ENCODE assay signal across 13 mouse cellular contexts in genomic region chr9:102477767-102478450, GRCm38 (mm10). TPM values are rescaled to one million over a fixed set of nuclear protein-coding genes. Genes with fewer than 3 reads are reported as not detected.
DNase-seq lines count a peak whose midpoint lies in the region; ATAC-seq and TF ChIP-seq lines count a peak whose summit lies in the region.
"Had no signal": no experiment of that assay in that cellular context is flagged by ENCODE, and none has a peak within 500 bp of the region (broad histone marks: within the 10 kb centered on the region; RNA-seq: fewer than 3 reads in every experiment).

No protein-coding gene starts in this region.

- intact Hi-C loops in gastrocnemius, adult 2 months (cut with DNase I): no loop called here
- intact Hi-C loops in gastrocnemius, postnatal 36 days (cut with DNase I): no loop called here
- intact Hi-C loops in left cerebral cortex, postnatal 36 days (cut with DNase I): no loop called here

- H3K27ac ChIP-seq in gastrocnemius, adult 2 months: no peak overlapping the region
- H3K27ac ChIP-seq in hindbrain, embryonic 11.5 days (ENCODE audit: low read depth, low read length): no peak overlapping the region
- no peak overlapping the region for H3K27ac ChIP-seq in intestine, embryonic 16.5 days (ENCODE audit: low read length)
- H3K27ac ChIP-seq: heart, adult 2 months had no signal

- peak; percentile 70 for DNase-seq in gastrocnemius, adult 2 months
- DNase-seq in gastrocnemius, postnatal 36 days: no peak
- peak; percentile 47 for DNase-seq in 3134 (ENCODE audit: extremely low read depth, insufficient read length, low spot score)
- peak; percentile 63 to 75 for DNase-seq in left cerebral cortex, postnatal 36 days (ENCODE audit: low spot score in 2 of 2)
- DNase-seq in spleen, postnatal 4 days (ENCODE audit: low spot score in 2 of 2): no peak
- no peak for DNase-seq in hindbrain, embryonic 11.5 days (ENCODE audit: low spot score)
- DNase-seq: cerebellum, adult 11-12 months; kidney, adult 2 months; retina, postnatal 1 day had no signal

- H3K4me2 ChIP-seq in hindbrain, embryonic 11.5 days (replicated peaks; ENCODE audit: low read depth, low read length): no peak overlapping the region
- H3K4me2 ChIP-seq in intestine, embryonic 16.5 days (ENCODE audit: low read depth, low read length): no peak overlapping the region

- no peak overlapping the region for H3K9ac ChIP-seq in hindbrain, embryonic 11.5 days (ENCODE audit: low read depth, low read length)
- H3K9ac ChIP-seq in intestine, embryonic 16.5 days (ENCODE audit: low read depth, low read length): no peak overlapping the region

- H3K27me3 ChIP-seq in hindbrain, embryonic 11.5 days (ENCODE audit: control insufficient read depth, insufficient read depth, low read length): no peaks in the 10 kb centered on the region
- H3K27me3 ChIP-seq in intestine, embryonic 16.5 days (replicated peaks; ENCODE audit: control insufficient read depth, insufficient read depth, low read length): no peaks in the 10 kb centered on the region

- peak; percentile 95 for ATAC-seq in frontal cortex, adult (ENCODE audit: low TSS enrichment)
- ATAC-seq in hindbrain, embryonic 11.5 days (ENCODE audit: low FRiP score): no peak
- ATAC-seq in intestine, embryonic 16.5 days: no peak
- ATAC-seq: activated CD4-positive, CD25-positive, alpha-beta regulatory T cell, adult 4 months had no signal

- 87% methylated on average over 6 of the region's 6 CpGs for WGBS in hindbrain, embryonic 11.5 days
- 80% methylated on average over 6 of the region's 6 CpGs for WGBS in intestine, embryonic 16.5 days

- no peaks in the 10 kb centered on the region for H3K9me3 ChIP-seq in hindbrain, embryonic 11.5 days (ENCODE audit: control insufficient read depth, low read length)
- no peaks in the 10 kb centered on the region for H3K9me3 ChIP-seq in intestine, embryonic 16.5 days (ENCODE audit: control insufficient read depth, low read length)

- no peaks in the 10 kb centered on the region for H3K36me3 ChIP-seq in hindbrain, embryonic 11.5 days (ENCODE audit: control insufficient read depth, insufficient read depth, low read length)
- H3K36me3 ChIP-seq in intestine, embryonic 16.5 days (ENCODE audit: control insufficient read depth, insufficient read depth, low read length): no peaks in the 10 kb centered on the region

- no peak for TF ChIP-seq CTCF in gastrocnemius, adult 2 months (IDR thresholded peaks at IDR 0.05)

- no peaks in the 10 kb centered on the region for H3K4me1 ChIP-seq in hindbrain, embryonic 11.5 days (replicated peaks; ENCODE audit: control insufficient read depth, insufficient read depth, low read length)
- no peaks in the 10 kb centered on the region for H3K4me1 ChIP-seq in intestine, embryonic 16.5 days (ENCODE audit: control insufficient read depth, insufficient read depth, low read length)

- no peak overlapping the region for H3K4me3 ChIP-seq in gastrocnemius, adult 2 months
- H3K4me3 ChIP-seq in hindbrain, embryonic 11.5 days (ENCODE audit: low read depth, low read length): no peak overlapping the region
- no peak overlapping the region for H3K4me3 ChIP-seq in intestine, embryonic 16.5 days (ENCODE audit: low read length)
- H3K4me3 ChIP-seq: heart, adult 2 months had no signal

RNA-seq across cellular contexts. Expression of gene Ky, which starts 27.6 kb away (rescaled TPM):
- 100 to 1,000 TPM in 1 of 2 experiments, 10 to 100 TPM in 1; 97.3 to 101 TPM for total RNA-seq in gastrocnemius, adult 2 months (2021)
- total RNA-seq in gastrocnemius, postnatal 36 days (2021): 10 to 100 TPM; 78.9 to 87.7 TPM
- 1 to 10 TPM; 2.4 to 3.4 TPM for total RNA-seq in left cerebral cortex, postnatal 36 days (2021)
- polyA plus RNA-seq in hindbrain, embryonic 11.5 days (2014; fragmentation: Nextera tagmentation; extraction: Ambion mirVana): 0.26 and 0.47 TPM in 2 replicates
- 0.34 TPM in 2 replicates for polyA plus RNA-seq in intestine, embryonic 16.5 days (2015; fragmentation: Nextera tagmentation; extraction: Ambion mirVana)

Comparison
In these comparisons a context has a peak if more than half of its experiments do, and no peak if none do; other contexts are left out.
1. DNase-seq: peak in gastrocnemius, adult 2 months (single experiment), 3134 (single experiment) and left cerebral cortex, postnatal 36 days (2 of 2); none in gastrocnemius, postnatal 36 days (0 of 2), spleen, postnatal 4 days (0 of 2) and hindbrain, embryonic 11.5 days (single experiment).
2. RNA of gene Ky, which starts 27.6 kb away (total RNA-seq): 97.3 to 101 TPM in gastrocnemius, adult 2 months and 78.9 to 87.7 TPM in gastrocnemius, postnatal 36 days; 2.4 to 3.4 TPM in left cerebral cortex, postnatal 36 days; every median in the first group is over 10 times any median in the second.